Mouse (Mus musculus) stomach, embryonic 16.5 days (tissue): ENCODE data around the gene Twnk. TPM values are rescaled to one million over a fixed set of nuclear protein-coding genes. Genes with fewer than 3 reads are reported as not detected.
"Not testable (repeated sequence)": the region's sequence is repeated elsewhere in the genome, so short reads cannot be mapped to it uniquely, and the experiment has no call there.

ENCODE experiments used
- ATAC-seq: fragments of 200-750 bp; cut with Nextera tagmentation; 2 replicates; pipeline ENCODE4 v1.8.0; 2017; ENCODE audit warnings: moderate number of reproducible peaks, moderate TSS enrichment; ENCODE audit not compliant: insufficient read depth, low FRiP score
- H3K27ac ChIP-seq: fragments of 300-500 bp; sonication (generic); 2 replicates; pipeline ENCODE4 v1.5.1; 2014; ENCODE audit warnings: low read length
- H3K27me3 ChIP-seq: fragments of 300-500 bp; sonication (generic); 2 replicates; pipeline ENCODE4 v1.6.1; 2014; ENCODE audit warnings: low read length, control low read depth, mixed read lengths; ENCODE audit not compliant: control insufficient read depth, insufficient read depth
- H3K36me3 ChIP-seq: fragments of 300-500 bp; sonication (generic); 2 replicates; pipeline ENCODE4 v1.6.1; 2014; ENCODE audit warnings: low read length; ENCODE audit not compliant: control insufficient read depth, insufficient read depth
- H3K4me1 ChIP-seq: fragments of 300-500 bp; sonication (generic); 2 replicates; pipeline ENCODE4 v1.6.1; 2014; ENCODE audit warnings: low read length, control low read depth, mixed read lengths; ENCODE audit not compliant: control insufficient read depth, insufficient read depth
- H3K4me2 ChIP-seq: fragments of 300-500 bp; sonication (generic); 2 replicates; pipeline ENCODE4 v1.6.1; 2014; ENCODE audit warnings: low read depth, low read length, mixed read lengths
- H3K4me3 ChIP-seq: fragments of 300-500 bp; sonication (generic); replicated peaks from 2 replicates; pipeline ENCODE4 v1.5.1; 2014; ENCODE audit warnings: mild to moderate bottlenecking, low read length
- H3K9ac ChIP-seq: fragments of 300-500 bp; sonication (generic); 2 replicates; pipeline ENCODE4 v1.6.1; 2014; ENCODE audit warnings: low read length
- H3K9me3 ChIP-seq: fragments of 300-500 bp; sonication (generic); replicated peaks from 2 replicates; pipeline ENCODE4 v1.6.1; 2016; ENCODE audit warnings: low read length, control low read depth; ENCODE audit not compliant: control insufficient read depth
- WGBS: fragments of 180-500 bp; shearing (Covaris S2); extraction: QIAGEN DNeasy Blood & Tissue Kit; methylation state at CpG from one replicate; pipeline ENCODE4 v1.1.7; 2014; 5-methylcytosine and 5-hydroxymethylcytosine counted together
- polyA plus RNA-seq: library from polyadenylated mRNA; unstranded; fragments of >200 nt; fragmentation: Nextera tagmentation; extraction: Ambion mirVana; gene quantifications from 2 replicates; pipeline ENCODE4 v1.2.1, GENCODE M21; 2015

Twnk gene
- polyA plus RNA-seq, 1 experiment from 2014 or later: 17.2 TPM

GRCm38 (mm10) chr19:45032570-45033332 is 27.3 kb downstream of the Twnk start:
- H3K27me3 ChIP-seq: no peaks in the 10 kb centered on the region
- H3K27ac ChIP-seq: no peak overlapping the region
- no peak for ATAC-seq
- 48% methylated on average over 17 of the region's 17 CpGs for WGBS
- H3K4me1 ChIP-seq: peaks cover 23% of the 10 kb centered on the region
- H3K4me3 ChIP-seq: no peak overlapping the region
- no peaks in the 10 kb centered on the region for H3K9me3 ChIP-seq
- H3K9ac ChIP-seq: no peak overlapping the region
- H3K4me2 ChIP-seq: no peak overlapping the region
- H3K36me3 ChIP-seq: no peaks in the 10 kb centered on the region

- no peak for ATAC-seq
- Histone ChIP-seq H3K4me3 (no peak overlapping the region), H3K4me2 (no peak overlapping the region), H3K9me3 (no peaks in the 10 kb centered on the region), H3K27me3 (peaks cover 4% of the 10 kb centered on the region; the same call in 1 of the 2 replicates), H3K9ac (no peak overlapping the region), H3K4me1 (0 out of 2 replicates have a peak, but pooled peaks cover 5% of the 10 kb centered on the region), H3K36me3 (no peaks in the 10 kb centered on the region), H3K27ac (no peak overlapping the region)
- 43% methylated on average over 16 of the region's 16 CpGs for WGBS
Observed at GRCm38 (mm10) chr19:45036867-45037266, 31.4 kb downstream of the Twnk start.

- H3K4me2 ChIP-seq, H3K36me3 ChIP-seq, H3K9me3 ChIP-seq, H3K27ac ChIP-seq, H3K4me1 ChIP-seq, H3K9ac ChIP-seq, H3K27me3 ChIP-seq, H3K4me3 ChIP-seq, ATAC-seq: not testable (repeated sequence)
- WGBS: 86% methylated on average over 7 of the region's 7 CpGs
Observed at GRCm38 (mm10) chr19:45038198-45038597, 32.7 kb downstream of the Twnk start.

- WGBS: 43% methylated on average over 13 of the region's 13 CpGs
- H3K27ac ChIP-seq: no peak overlapping the region
- ATAC-seq: no peak
- no peak overlapping the region for H3K4me2 ChIP-seq
- no peak overlapping the region for H3K4me3 ChIP-seq
- H3K36me3 ChIP-seq: no peaks in the 10 kb centered on the region
- H3K9me3 ChIP-seq: no peaks in the 10 kb centered on the region
- no peak overlapping the region for H3K9ac ChIP-seq
- no peaks in the 10 kb centered on the region for H3K4me1 ChIP-seq
- peaks cover 4% of the 10 kb centered on the region for H3K27me3 ChIP-seq
Observed at GRCm38 (mm10) chr19:45040214-45040613, 34.8 kb downstream of the Twnk start.

DNA sequence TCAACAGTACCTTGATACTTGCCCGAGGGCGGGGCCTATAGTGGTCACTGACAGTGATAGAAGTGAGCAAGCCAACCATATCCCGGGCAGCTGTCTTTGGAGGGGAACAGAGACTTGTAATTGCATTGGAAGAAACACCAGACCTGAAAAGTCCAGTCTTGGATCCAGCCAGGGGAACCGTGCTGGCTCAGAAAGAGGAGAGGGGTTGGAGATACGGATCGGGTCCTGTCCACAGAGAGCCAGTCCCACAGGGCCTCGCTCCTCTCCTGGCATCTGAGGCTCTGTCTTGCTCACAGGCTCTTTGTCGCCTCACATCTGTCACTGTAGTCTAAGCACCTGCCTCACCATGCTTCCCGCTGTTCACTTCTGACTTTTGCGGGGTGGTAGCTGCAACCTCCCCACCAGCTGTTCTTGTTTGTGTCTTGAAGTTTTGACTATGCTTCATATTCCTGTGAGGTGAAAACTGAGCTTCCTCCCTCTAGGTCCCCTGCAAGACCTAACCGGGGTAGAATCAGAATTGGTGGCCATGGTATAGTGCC is 39.0 kb downstream of the Twnk start:
- WGBS: 68% methylated on average over 11 of the region's 11 CpGs
- Histone ChIP-seq H3K36me3 (no peaks in the 10 kb centered on the region), H3K4me1 (peaks cover 21% of the 10 kb centered on the region; the same call in 1 of the 2 replicates), H3K27ac (no peak overlapping the region), H3K4me2 (no peak overlapping the region), H3K4me3 (no peak overlapping the region), H3K9ac (no peak overlapping the region), H3K27me3 (peaks cover 9% of the 10 kb centered on the region), H3K9me3 (no peaks in the 10 kb centered on the region)
- no peak for ATAC-seq

DNA sequence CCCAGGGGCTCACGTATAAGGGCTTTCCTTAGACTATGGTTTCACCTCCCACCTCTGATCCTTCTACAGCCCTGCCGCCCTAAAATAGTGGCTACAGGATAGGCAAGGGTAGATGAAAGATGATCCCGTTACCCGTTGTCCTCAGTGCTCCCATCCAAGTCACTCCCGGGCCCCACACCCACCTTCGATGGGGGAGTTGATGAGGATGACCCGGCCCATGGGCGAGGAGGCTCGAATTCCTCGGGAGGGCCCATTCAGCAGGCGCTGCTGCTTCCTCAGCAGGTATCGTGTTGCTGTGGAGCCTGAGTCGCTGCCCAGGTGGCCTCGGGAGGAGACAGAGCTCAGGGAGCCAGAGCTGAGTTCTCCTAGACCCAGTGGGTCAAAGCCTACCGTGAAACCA is 39.8 kb downstream of the Twnk start:
- Histone ChIP-seq H3K27me3 (peaks cover 9% of the 10 kb centered on the region), H3K9ac (no peak overlapping the region), H3K9me3 (no peaks in the 10 kb centered on the region), H3K36me3 (no peaks in the 10 kb centered on the region), H3K27ac (no peak overlapping the region), H3K4me3 (no peak overlapping the region), H3K4me1 (peaks cover 21% of the 10 kb centered on the region; the same call in 1 of the 2 replicates), H3K4me2 (no peak overlapping the region)
- WGBS: 36% methylated on average over 15 of the region's 15 CpGs
- no peak for ATAC-seq

DNA sequence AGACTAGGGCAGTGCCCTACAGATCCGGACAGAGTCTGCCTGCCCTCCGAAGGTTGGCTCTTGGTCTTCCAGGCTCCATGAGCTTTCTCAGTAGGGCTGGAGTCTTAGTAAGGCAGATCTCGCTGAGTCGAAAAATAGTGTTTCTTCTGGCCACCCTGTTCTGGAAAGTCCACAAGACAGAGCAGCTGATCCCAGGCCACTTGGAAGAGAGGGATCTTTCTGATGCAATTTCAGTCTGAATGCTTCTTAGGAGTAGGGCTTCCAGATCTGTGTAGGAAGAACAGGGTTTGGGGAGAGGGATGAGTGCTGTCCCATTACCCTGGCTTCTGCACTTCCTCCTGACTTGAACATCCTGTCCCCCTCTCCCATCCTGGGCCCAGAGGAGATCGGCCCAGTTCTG is 40.2 kb downstream of the Twnk start, which contains the start of gene Pdzd7:
Gene Pdzd7, minus strand, starts transcription at position 67 of the 400 bp plus-strand sequence.
- Histone ChIP-seq H3K36me3 (no peaks in the 10 kb centered on the region), H3K27ac (no peak within 1 kb of the TSS), H3K4me3 (peak within 1 kb of the TSS; percentile 62), H3K9ac (peak within 1 kb of the TSS; percentile 77), H3K27me3 (peaks cover 9% of the 10 kb centered on the region), H3K9me3 (no peaks in the 10 kb centered on the region), H3K4me2 (peak within 1 kb of the TSS; percentile 71), H3K4me1 (peaks cover 21% of the 10 kb centered on the region; the same call in 1 of the 2 replicates)
- WGBS: 74% methylated on average over 5 of the region's 5 CpGs
- no peak for ATAC-seq

DNA sequence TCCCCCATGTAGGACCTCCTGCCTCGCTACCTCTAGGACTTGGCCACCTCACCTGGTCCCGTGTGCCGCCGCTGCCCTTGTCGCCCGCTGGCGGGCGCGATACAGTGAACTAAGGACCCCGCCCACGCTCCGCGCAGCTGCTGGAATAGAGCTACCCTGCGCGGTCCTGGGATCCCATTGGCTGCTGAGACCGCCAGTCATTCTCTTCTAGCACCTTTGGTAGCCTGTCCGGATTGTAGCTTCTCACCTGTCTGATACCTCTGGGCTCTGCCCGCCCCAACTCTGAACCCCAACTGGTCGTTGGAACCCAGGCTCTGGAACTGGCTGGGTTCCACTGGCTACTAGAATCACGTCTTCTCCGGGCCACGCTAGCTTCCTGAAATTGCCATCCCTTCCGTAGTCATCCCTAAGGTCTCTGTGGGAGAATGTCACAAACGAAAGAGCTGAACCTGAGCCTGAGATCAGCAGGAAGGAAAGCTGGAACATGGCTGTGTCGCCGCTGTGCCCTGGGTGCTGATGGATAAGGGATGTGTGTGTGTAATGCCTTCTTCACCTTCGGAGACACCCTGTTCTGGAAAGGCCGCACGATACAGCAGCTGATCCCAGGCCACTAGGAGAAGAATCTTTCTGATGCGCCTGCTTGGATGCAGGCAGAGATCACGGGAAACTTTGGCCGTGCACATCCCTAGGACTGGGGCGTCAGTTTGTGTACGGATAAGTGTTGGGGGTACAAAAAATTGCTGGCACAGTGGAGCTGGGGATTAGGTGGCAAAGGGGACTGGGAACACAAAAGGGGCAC is 41.3 kb downstream of the Twnk start:
- Histone ChIP-seq H3K4me3 (peak overlapping the region; percentile 62), H3K36me3 (no peaks in the 10 kb centered on the region), H3K9ac (peak overlapping the region; percentile 77), H3K4me1 (peaks cover 21% of the 10 kb centered on the region; the same call in 1 of the 2 replicates), H3K27me3 (peaks cover 6% of the 10 kb centered on the region), H3K9me3 (no peaks in the 10 kb centered on the region), H3K4me2 (peak overlapping the region; percentile 71), H3K27ac (peak overlapping the region; percentile 97)
- 1% methylated on average over 34 of the region's 34 CpGs for WGBS
- ATAC-seq: peak; percentile 49; the same call in 1 of the 2 replicates
